Mouse (Mus musculus) adrenal gland, postnatal 25 days (tissue): ENCODE measurements at regions not wholly inside any gene's neighbourhood (a gene's known extent, or its start where the extent isn't known, plus 50 kb on each side); places are given as distances from the start of the nearest gene placed in this dataset.
"Not testable (repeated sequence)": the region's sequence is repeated elsewhere in the genome, so short reads cannot be mapped to it uniquely, and the experiment has no call there.

Experiments
- DNase-seq: peaks from one replicate; pipeline ENCODE4 v3.0.0; 2021; ENCODE audit warnings: mixed read lengths

- not testable (repeated sequence) for DNase-seq
These were observed 194.2 kb upstream of the Spin1 start for GRCm38 (mm10) chr13:50906431-50906830.

GRCm38 (mm10) chr13:50906910-50907309, 193.8 kb upstream of the Spin1 start:
- DNase-seq: no peak

GRCm38 (mm10) chr13:50912776-50913175, 187.9 kb upstream of the Spin1 start:
- DNase-seq: not testable (repeated sequence)

GRCm38 (mm10) chr13:50934017-50934416, 166.7 kb upstream of the Spin1 start:
- DNase-seq: not testable (repeated sequence)

- no peak for DNase-seq
These were observed 158.1 kb upstream of the Spin1 start for GRCm38 (mm10) chr13:50942561-50942960.

- peak; percentile 67 for DNase-seq
These were observed 151.0 kb upstream of the Spin1 start for GRCm38 (mm10) chr13:50949545-50950226.

GRCm38 (mm10) chr13:50954671-50955070, 146.0 kb upstream of the Spin1 start:
- DNase-seq: no peak

- peak; percentile 32 for DNase-seq
These were observed 142.4 kb upstream of the Spin1 start for GRCm38 (mm10) chr13:50958051-50958883.

GRCm38 (mm10) chr13:50960909-50961308, 139.8 kb upstream of the Spin1 start:
- DNase-seq: no peak

GRCm38 (mm10) chr13:50964070-50964469, 136.6 kb upstream of the Spin1 start:
- peak; percentile 26 for DNase-seq

GRCm38 (mm10) chr13:50965041-50965440, 135.6 kb upstream of the Spin1 start:
- not testable (repeated sequence) for DNase-seq

GRCm38 (mm10) chr13:50965678-50966077, 135.0 kb upstream of the Spin1 start:
- DNase-seq: no peak

- DNase-seq: no peak
These were observed 133.9 kb upstream of the Spin1 start for GRCm38 (mm10) chr13:50966826-50967225.

- DNase-seq: no peak
These were observed 127.3 kb upstream of the Spin1 start for GRCm38 (mm10) chr13:50973379-50973778.

GRCm38 (mm10) chr13:50975306-50975920, 125.3 kb upstream of the Spin1 start:
- peak; percentile 10 for DNase-seq

GRCm38 (mm10) chr13:50982005-50982404, 118.7 kb upstream of the Spin1 start:
- no peak for DNase-seq

GRCm38 (mm10) chr13:50982990-50983389, 117.7 kb upstream of the Spin1 start:
- no peak for DNase-seq

- no peak for DNase-seq
These were observed 108.8 kb upstream of the Spin1 start for GRCm38 (mm10) chr13:50991726-50992432.

- DNase-seq: no peak
These were observed 100.9 kb upstream of the Spin1 start for GRCm38 (mm10) chr13:50999738-51000137.

GRCm38 (mm10) chr13:51004827-51005226, 95.9 kb upstream of the Spin1 start:
- no peak for DNase-seq

- DNase-seq: no peak
These were observed 89.9 kb upstream of the Spin1 start for GRCm38 (mm10) chr13:51010736-51011135.

- DNase-seq: peak; percentile 12
These were observed 84.5 kb upstream of the Spin1 start for GRCm38 (mm10) chr13:51016209-51016608.
